Mouse (Mus musculus) c-Kit-negative CD71-positive TER-119-positive erythroid progenitor cells, embryonic 14.5 days (primary cell): ENCODE measurements around the gene Patj.
"Not testable (repeated sequence)": the region's sequence is repeated elsewhere in the genome, so short reads cannot be mapped to it uniquely, and the experiment has no call there.

Experiments
- DNase-seq: peaks from one replicate; pipeline ENCODE4 v3.0.0-alpha.2; 2013; ENCODE audit warnings: low read depth, low spot score

The Patj gene

GRCm38 (mm10) chr4:98567457-98567856, 171.9 kb downstream of the Patj start:
- DNase-seq, result no peak

GRCm38 (mm10) chr4:98569904-98570303, 174.3 kb downstream of the Patj start:
- no peak for DNase-seq

GRCm38 (mm10) chr4:98577275-98577674, 181.7 kb downstream of the Patj start:
- DNase-seq, result no peak

- DNase-seq, result no peak
These were observed 182.5 kb downstream of the Patj start for GRCm38 (mm10) chr4:98577957-98578541.

- no peak for DNase-seq
These were observed 185.9 kb downstream of the Patj start for GRCm38 (mm10) chr4:98581456-98581855.

- DNase-seq, result no peak
These were observed 188.4 kb downstream of the Patj start for GRCm38 (mm10) chr4:98584023-98584422.

DNA sequence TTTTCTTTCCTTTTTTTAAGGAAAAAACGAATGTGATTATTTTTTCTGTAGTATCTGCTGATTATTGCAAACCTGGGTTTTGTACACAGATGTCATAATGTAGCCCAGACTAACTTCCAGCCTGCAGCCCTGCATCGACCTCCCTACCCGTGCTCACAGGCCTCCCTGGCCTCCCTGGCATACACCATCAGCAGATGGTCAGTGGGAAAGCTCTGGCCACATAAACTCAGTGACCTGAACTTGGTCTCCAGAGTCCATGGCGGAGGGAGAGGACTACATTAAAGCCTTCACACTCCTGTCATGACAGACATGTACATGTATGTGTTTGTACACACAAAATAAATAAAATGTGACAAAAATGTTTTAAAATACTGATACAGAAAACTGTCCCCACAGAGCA, 190.7 kb downstream of the Patj start:
- DNase-seq, result no peak

DNA sequence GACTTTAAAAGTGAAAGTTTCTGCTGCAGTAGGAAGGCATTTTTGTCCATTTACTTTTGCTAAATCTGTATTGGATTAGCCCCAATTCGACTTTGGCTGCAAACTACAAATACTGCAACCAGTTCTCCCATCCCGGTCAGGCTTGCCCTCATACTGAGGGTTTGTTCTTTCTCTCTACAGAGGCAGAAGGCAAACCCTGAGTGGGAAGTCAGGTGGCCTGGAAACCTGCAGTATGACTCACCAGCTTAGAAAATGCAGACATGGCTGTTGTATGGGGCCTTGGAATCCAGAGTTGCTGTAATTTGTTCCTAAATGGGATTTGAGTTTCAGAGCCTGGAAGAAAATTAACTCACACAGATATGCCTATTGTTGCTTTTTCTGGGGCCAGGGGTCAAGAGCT, 192.1 kb downstream of the Patj start:
- DNase-seq, result no peak

- no peak for DNase-seq
These were observed 198.4 kb downstream of the Patj start for GRCm38 (mm10) chr4:98593961-98594360.

GRCm38 (mm10) chr4:98598546-98598971, 203.0 kb downstream of the Patj start:
- DNase-seq, result no peak

DNA sequence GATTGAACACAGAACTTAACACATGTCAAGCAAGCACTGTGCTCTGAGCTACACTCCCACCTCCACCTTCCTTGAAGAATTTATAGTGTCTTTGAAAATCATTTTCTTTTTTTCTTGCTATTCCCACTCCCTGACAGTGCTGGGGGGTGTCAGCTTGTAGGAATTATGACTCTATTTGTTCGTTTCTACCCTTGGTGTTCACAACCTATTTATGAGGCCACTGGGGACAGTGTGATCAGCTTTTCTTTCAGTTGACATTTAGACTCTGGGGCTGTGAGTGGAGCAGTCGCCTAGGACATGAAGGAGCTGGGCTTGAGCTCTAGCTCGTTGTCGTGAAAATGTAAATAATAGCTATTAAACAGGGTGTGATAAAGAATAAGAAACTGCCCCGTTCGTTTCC, 203.8 kb downstream of the Patj start:
- DNase-seq, result no peak

DNA sequence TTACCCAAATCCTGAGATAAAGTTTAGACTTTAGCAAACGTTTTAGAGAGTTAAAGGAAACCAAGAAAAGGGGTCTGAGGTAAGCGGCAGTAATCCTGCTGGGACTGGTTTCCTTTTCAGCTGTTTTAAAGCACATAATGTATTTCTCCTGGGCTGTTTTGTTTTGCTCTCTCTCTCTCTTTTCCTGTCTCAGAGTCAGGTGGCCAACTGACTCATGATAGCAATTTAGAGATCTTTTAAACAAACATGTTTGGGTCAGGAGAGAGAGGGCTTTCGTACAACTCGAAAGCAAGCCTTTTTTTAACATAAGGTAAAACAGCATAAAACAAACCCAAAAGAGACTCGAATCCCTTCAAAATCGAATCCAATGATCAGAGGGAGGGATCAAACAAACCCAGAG, 207.5 kb downstream of the Patj start:
- no peak for DNase-seq

DNA sequence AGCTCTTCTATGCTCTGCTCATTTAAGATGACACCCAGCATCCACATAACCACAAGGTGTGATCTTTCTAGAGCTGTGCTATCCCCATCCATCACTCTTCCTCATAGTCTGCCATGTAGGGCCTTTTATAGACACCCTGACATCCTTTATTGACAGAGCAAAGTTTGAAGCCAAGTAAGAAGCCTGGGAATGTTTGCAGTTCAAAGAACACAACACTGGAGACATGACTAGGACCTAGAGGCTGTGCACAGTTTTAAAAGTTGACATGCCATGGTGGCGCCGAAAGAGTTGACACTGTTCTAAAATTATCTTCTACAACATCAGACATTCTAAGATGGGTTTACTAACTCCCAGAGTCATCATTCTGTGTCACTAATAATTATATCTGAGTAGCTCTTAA, 214.9 kb downstream of the Patj start:
- DNase-seq, result no peak

GRCm38 (mm10) chr4:98614395-98614794, 218.8 kb downstream of the Patj start:
- DNase-seq, result no peak

GRCm38 (mm10) chr4:98619199-98619598, 223.6 kb downstream of the Patj start:
- DNase-seq, result no peak

GRCm38 (mm10) chr4:98620986-98621784, 225.6 kb downstream of the Patj start:
- no peak for DNase-seq

GRCm38 (mm10) chr4:98622180-98622579, 226.6 kb downstream of the Patj start:
- no peak for DNase-seq

GRCm38 (mm10) chr4:98622996-98623673, 227.6 kb downstream of the Patj start:
- DNase-seq, result no peak

GRCm38 (mm10) chr4:98628286-98628685, 232.7 kb downstream of the Patj start:
- no peak for DNase-seq

DNA sequence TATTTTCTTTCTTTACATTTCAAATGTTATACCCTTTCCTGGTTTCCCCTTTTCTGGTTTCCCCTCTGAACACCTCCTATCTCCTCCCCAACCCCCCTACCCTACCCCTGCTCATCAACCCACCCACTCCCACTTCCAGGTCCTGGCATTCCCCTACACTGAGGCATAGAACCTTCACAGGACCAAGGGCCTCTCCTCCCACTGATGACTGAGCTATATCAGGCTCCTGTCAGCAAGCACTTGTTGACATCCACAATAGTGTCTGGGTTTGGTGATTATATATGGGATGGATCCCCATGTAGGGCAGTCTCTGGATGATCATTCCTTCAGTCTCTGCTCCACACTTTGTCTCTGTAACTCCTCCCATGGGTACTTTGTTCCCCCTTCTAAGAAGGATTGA, 233.6 kb downstream of the Patj start:
- DNase-seq, result not testable (repeated sequence)

DNA sequence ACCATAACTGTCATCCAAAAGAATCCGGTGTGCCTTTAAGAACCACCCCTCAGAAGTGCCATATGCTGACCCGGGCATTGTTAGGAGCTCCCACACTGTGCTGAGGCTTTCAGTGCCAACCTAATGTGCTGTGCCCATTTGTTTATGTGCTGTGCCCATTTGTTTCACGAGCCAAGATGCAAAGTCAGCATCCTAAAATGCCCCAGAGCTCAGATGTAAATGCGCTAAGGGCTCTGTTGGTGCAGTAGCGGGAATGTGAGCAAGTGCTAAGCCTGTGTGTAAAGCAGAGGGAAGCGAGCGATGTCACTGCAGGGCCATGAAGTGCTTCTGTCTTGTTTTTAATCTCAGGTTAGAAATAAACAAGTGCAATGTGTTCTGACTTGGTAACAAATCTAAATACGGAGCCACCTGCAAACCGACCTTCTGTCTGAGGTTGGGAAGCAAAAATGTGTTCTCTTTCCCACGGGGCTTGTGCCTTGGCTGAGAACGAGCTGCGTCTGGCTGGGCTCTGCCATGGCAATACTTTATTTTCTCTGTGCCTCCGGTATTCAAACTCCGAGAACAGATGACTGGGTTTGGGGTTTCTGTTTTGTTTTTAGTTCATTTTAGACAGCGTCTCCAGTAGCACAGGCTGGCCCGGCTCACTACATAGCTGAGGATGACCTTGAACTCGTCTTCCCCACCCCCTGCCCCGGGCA, 239.7 kb downstream of the Patj start:
- DNase-seq, result no peak

- DNase-seq, result no peak
These were observed 243.1 kb downstream of the Patj start for GRCm38 (mm10) chr4:98638731-98639130.
